Comparison of ENCODE assay signal across 7 mouse cellular contexts in the genomic region with DNA sequence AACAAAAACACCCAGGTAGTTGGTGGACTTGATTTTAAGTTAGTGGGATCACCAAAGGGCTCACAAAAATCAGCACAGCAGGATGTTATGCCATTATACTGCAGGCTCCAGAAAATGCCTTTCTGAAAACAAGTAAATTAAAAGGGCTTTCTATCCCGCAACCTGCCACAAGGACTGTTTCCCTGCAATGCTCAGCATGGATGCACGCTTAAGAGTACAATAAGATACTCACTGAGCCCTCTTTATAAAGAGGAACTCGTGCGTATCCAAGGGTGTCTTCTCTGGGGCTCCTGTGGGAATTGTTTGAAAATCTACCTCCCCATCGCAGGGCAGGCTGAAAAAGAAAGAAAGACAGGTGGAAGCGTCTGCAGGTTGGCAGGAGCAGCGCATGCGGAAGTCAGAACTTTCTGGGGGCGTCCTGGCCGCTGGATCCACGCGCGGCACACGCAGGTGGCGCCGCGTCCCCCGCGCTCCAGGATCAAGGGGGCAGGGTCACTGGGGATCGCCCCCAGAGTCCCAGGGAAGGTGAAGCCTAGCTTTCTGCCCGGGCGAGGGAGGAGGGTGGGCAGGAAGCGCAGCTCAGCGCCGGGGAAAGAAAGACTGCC. TPM values are rescaled to one million over a fixed set of nuclear protein-coding genes. Genes with fewer than 3 reads are reported as not detected.
DNase-seq lines count a peak whose midpoint lies in the region; ATAC-seq and TF ChIP-seq lines count a peak whose summit lies in the region.

No protein-coding gene starts in this region.

- H3K4me3 ChIP-seq in lung, embryonic 14.5 days (ENCODE audit: low read depth, low read length) = peak overlapping the region; percentile 86
- H3K4me3 ChIP-seq in forebrain, embryonic 13.5 days = peak overlapping the region; percentile 77
- H3K4me3 ChIP-seq in limb, embryonic 10.5 days = peak overlapping the region; percentile 81

- DNase-seq in lung, embryonic 14.5 days = peak; percentile 67
- no peak for DNase-seq in lung, adult 18-20 months
- peak; percentile 60 for DNase-seq in brain, adult 2 months (ENCODE audit: low read depth, low spot score)
- no peak for DNase-seq in limb, embryonic 10.5 days (ENCODE audit: low spot score)
- peak; percentile 58 for DNase-seq in naive thymus-derived CD4-positive, alpha-beta T cell, adult 2 months (ENCODE audit: low read depth)
- no peak for DNase-seq in cerebellum, postnatal 10 days

- H3K9ac ChIP-seq in lung, embryonic 14.5 days = peak overlapping the region; percentile 89
- H3K9ac ChIP-seq in forebrain, embryonic 13.5 days = peak overlapping the region; percentile 79

- peak overlapping the region; percentile 86 for H3K27ac ChIP-seq in lung, embryonic 14.5 days (ENCODE audit: low read depth)
- peak overlapping the region; percentile 67 for H3K27ac ChIP-seq in forebrain, embryonic 13.5 days
- H3K27ac ChIP-seq in limb, embryonic 10.5 days = peak overlapping the region; percentile 99

- no peaks in the 10 kb centered on the region for H3K27me3 ChIP-seq in lung, embryonic 14.5 days (ENCODE audit: insufficient read depth, low read length)
- H3K27me3 ChIP-seq in forebrain, embryonic 13.5 days = no peaks in the 10 kb centered on the region; the same call in 1 of the 2 replicates
- no peaks in the 10 kb centered on the region for H3K27me3 ChIP-seq in limb, embryonic 10.5 days (ENCODE audit: low read depth, poor library complexity, severe bottlenecking)

- peak overlapping the region; percentile 88 for H3K4me2 ChIP-seq in lung, embryonic 14.5 days
- peak overlapping the region; percentile 86 for H3K4me2 ChIP-seq in forebrain, embryonic 13.5 days

- H3K9me3 ChIP-seq in lung, embryonic 14.5 days (ENCODE audit: low read depth, low read length) = no peaks in the 10 kb centered on the region
- H3K9me3 ChIP-seq in forebrain, embryonic 13.5 days (replicated peaks) = no peaks in the 10 kb centered on the region
- H3K9me3 ChIP-seq in limb, embryonic 10.5 days (replicated peaks) = no peaks in the 10 kb centered on the region

- under 1% methylated on average over 24 of the region's 25 CpGs for WGBS in lung, embryonic 14.5 days
- under 1% methylated on average over 22 of the region's 25 CpGs for WGBS in forebrain, embryonic 13.5 days
- WGBS in limb, embryonic 10.5 days = under 1% methylated on average over 25 of the region's 25 CpGs

- peaks cover 9% of the 10 kb centered on the region; the same call in 1 of the 2 replicates for H3K4me1 ChIP-seq in lung, embryonic 14.5 days (ENCODE audit: insufficient read depth)
- H3K4me1 ChIP-seq in forebrain, embryonic 13.5 days = peaks cover 30% of the 10 kb centered on the region
- peaks cover 31% of the 10 kb centered on the region for H3K4me1 ChIP-seq in limb, embryonic 10.5 days

- TF ChIP-seq CTCF in lung, embryonic 14.5 days (IDR thresholded peaks at IDR 0.05; ENCODE audit: low read depth) = peak; percentile 39

- H3K36me3 ChIP-seq in lung, embryonic 14.5 days (ENCODE audit: insufficient read depth) = peaks cover 24% of the 10 kb centered on the region
- peaks cover 2% of the 10 kb centered on the region; the same call in 1 of the 2 replicates for H3K36me3 ChIP-seq in forebrain, embryonic 13.5 days (ENCODE audit: poor library complexity, severe bottlenecking)
- H3K36me3 ChIP-seq in limb, embryonic 10.5 days = peaks cover 29% of the 10 kb centered on the region

- ATAC-seq in lung, embryonic 14.5 days (ENCODE audit: insufficient read depth) = peak; percentile 32
- peak; percentile 60 for ATAC-seq in forebrain, embryonic 13.5 days

RNA-seq across cellular contexts. Expression of gene Ccnjl, which starts 0.4 kb away (rescaled TPM):
- 28.1 and 32.9 TPM in 2 replicates for polyA plus RNA-seq in lung, embryonic 14.5 days (2014; fragmentation: Nextera tagmentation; extraction: Ambion mirVana)
- polyA plus RNA-seq in forebrain, embryonic 13.5 days (2015; fragmentation: Nextera tagmentation; extraction: Ambion mirVana) = 13.9 and 15.1 TPM in 2 replicates
- polyA plus RNA-seq in limb, embryonic 10.5 days (2016; fragmentation: Nextera tagmentation; extraction: Ambion mirVana) = 36.3 and 40.6 TPM in 2 replicates

RNA-seq across cellular contexts. Expression of gene C1qtnf2, which starts 54.1 kb away (rescaled TPM):
- polyA plus RNA-seq in lung, embryonic 14.5 days (2014; fragmentation: Nextera tagmentation; extraction: Ambion mirVana) = 2.1 and 2.2 TPM in 2 replicates
- polyA plus RNA-seq in forebrain, embryonic 13.5 days (2015; fragmentation: Nextera tagmentation; extraction: Ambion mirVana) = 2.2 and 2.6 TPM in 2 replicates
- 0.45 and 0.64 TPM in 2 replicates for polyA plus RNA-seq in limb, embryonic 10.5 days (2016; fragmentation: Nextera tagmentation; extraction: Ambion mirVana)

RNA-seq across cellular contexts. Expression of gene 4933415A04Rik, which starts 58.7 kb away (rescaled TPM):
- 6.9 and 7.6 TPM in 2 replicates for polyA plus RNA-seq in lung, embryonic 14.5 days (2014; fragmentation: Nextera tagmentation; extraction: Ambion mirVana)
- polyA plus RNA-seq in forebrain, embryonic 13.5 days (2015; fragmentation: Nextera tagmentation; extraction: Ambion mirVana) = 4.8 TPM in 2 replicates
- polyA plus RNA-seq in limb, embryonic 10.5 days (2016; fragmentation: Nextera tagmentation; extraction: Ambion mirVana) = 9.7 and 11.2 TPM in 2 replicates

Comparison
In these comparisons a context has a peak if more than half of its experiments do, and no peak if none do; other contexts are left out.
1. DNase-seq: peak in lung, embryonic 14.5 days (single experiment), brain, adult 2 months (single experiment) and naive thymus-derived CD4-positive, alpha-beta T cell, adult 2 months (single experiment); none in lung, adult 18-20 months (0 of 2), limb, embryonic 10.5 days (single experiment) and cerebellum, postnatal 10 days (0 of 2).
2. Peak in every context shown above with its lines, with median percentiles within 50 percentile points of each other: H3K27ac ChIP-seq and H3K4me3 ChIP-seq.